Mouse (Mus musculus): ENCODE data around the gene Pcdh18. TPM values are rescaled to one million over a fixed set of nuclear protein-coding genes. Genes with fewer than 3 reads are reported as not detected.

Pcdh18 gene
- 56.8 and 59.1 TPM in 2 replicates for polyA plus RNA-seq (2015; fragmentation: Nextera tagmentation; extraction: Ambion mirVana)

GRCm38 (mm10) chr3:49756870-49757625 is at the start of gene Pcdh18:
Gene Pcdh18 (minus strand): TSS chr3:49757325.
- H3K27ac ChIP-seq = peak within 1 kb of the TSS; percentile 99
- WGBS = under 1% methylated on average over 43 of the region's 43 CpGs
- peak within 1 kb of the TSS; percentile 76 for H3K9ac ChIP-seq
- peak within 1 kb of the TSS; percentile 59 for H3K4me2 ChIP-seq
- peaks cover 29% of the 10 kb centered on the region; the same call in 1 of the 2 replicates for H3K4me1 ChIP-seq
- no peaks in the 10 kb centered on the region for H3K9me3 ChIP-seq
- ATAC-seq (ENCODE audit: borderline replicate concordance, extremely low read depth, low FRiP score, low TSS enrichment) = peak; percentile 92
- H3K36me3 ChIP-seq = peaks cover 5% of the 10 kb centered on the region; the same call in 1 of the 2 replicates
- peak within 1 kb of the TSS; percentile 70 for H3K4me3 ChIP-seq
- H3K27me3 ChIP-seq = no peaks in the 10 kb centered on the region

- no peak for ATAC-seq (ENCODE audit: borderline replicate concordance, extremely low read depth, low FRiP score, low TSS enrichment)
- H3K4me3 ChIP-seq = no peak overlapping the region
- H3K4me1 ChIP-seq = peaks cover 14% of the 10 kb centered on the region; the same call in 1 of the 2 replicates
- no peaks in the 10 kb centered on the region for H3K27me3 ChIP-seq
- H3K9me3 ChIP-seq = no peaks in the 10 kb centered on the region
- H3K27ac ChIP-seq = no peak overlapping the region
- H3K4me2 ChIP-seq = no peak overlapping the region
- H3K36me3 ChIP-seq = no peaks in the 10 kb centered on the region
- 25% methylated on average over 2 of the region's 2 CpGs for WGBS
- H3K9ac ChIP-seq = no peak overlapping the region
These were observed 49.7 kb upstream of the Pcdh18 start for GRCm38 (mm10) chr3:49806823-49807222.

GRCm38 (mm10) chr3:49805511-49805910 is 48.4 kb upstream of the Pcdh18 start:
- Histone ChIP-seq H3K9ac (no peak overlapping the region), H3K4me2 (no peak overlapping the region), H3K4me1 (peaks cover 14% of the 10 kb centered on the region; the same call in 1 of the 2 replicates), H3K36me3 (no peaks in the 10 kb centered on the region), H3K4me3 (no peak overlapping the region), H3K9me3 (no peaks in the 10 kb centered on the region), H3K27ac (no peak overlapping the region), H3K27me3 (no peaks in the 10 kb centered on the region)
- WGBS = 96% methylated on average over 1 of the region's 1 CpGs
- ATAC-seq (ENCODE audit: borderline replicate concordance, extremely low read depth, low FRiP score, low TSS enrichment) = no peak

GRCm38 (mm10) chr3:49788296-49788695 is 31.2 kb upstream of the Pcdh18 start:
- Histone ChIP-seq H3K9me3 (no peaks in the 10 kb centered on the region), H3K27me3 (no peaks in the 10 kb centered on the region), H3K4me2 (no peak overlapping the region), H3K9ac (no peak overlapping the region), H3K4me3 (no peak overlapping the region), H3K4me1 (no peaks in the 10 kb centered on the region), H3K27ac (no peak overlapping the region), H3K36me3 (no peaks in the 10 kb centered on the region)
- ATAC-seq (ENCODE audit: borderline replicate concordance, extremely low read depth, low FRiP score, low TSS enrichment) = no peak
- WGBS = 41% methylated on average over 2 of the region's 2 CpGs

- H3K36me3 ChIP-seq = no peaks in the 10 kb centered on the region
- H3K27ac ChIP-seq = no peak overlapping the region
- H3K9ac ChIP-seq = no peak overlapping the region
- WGBS = 83% methylated on average over 4 of the region's 4 CpGs
- no peaks in the 10 kb centered on the region for H3K4me1 ChIP-seq
- no peak overlapping the region for H3K4me3 ChIP-seq
- no peaks in the 10 kb centered on the region for H3K9me3 ChIP-seq
- H3K4me2 ChIP-seq = no peak overlapping the region
- no peaks in the 10 kb centered on the region for H3K27me3 ChIP-seq
- no peak for ATAC-seq (ENCODE audit: borderline replicate concordance, extremely low read depth, low FRiP score, low TSS enrichment)
These were observed 30.6 kb upstream of the Pcdh18 start for GRCm38 (mm10) chr3:49787719-49788118.

- Histone ChIP-seq H3K27ac (no peak overlapping the region), H3K4me3 (no peak overlapping the region), H3K4me2 (no peak overlapping the region), H3K9me3 (no peaks in the 10 kb centered on the region), H3K4me1 (no peaks in the 10 kb centered on the region), H3K36me3 (no peaks in the 10 kb centered on the region), H3K9ac (no peak overlapping the region), H3K27me3 (no peaks in the 10 kb centered on the region)
- WGBS = 42% methylated on average over 3 of the region's 3 CpGs
- ATAC-seq (ENCODE audit: borderline replicate concordance, extremely low read depth, low FRiP score, low TSS enrichment) = no peak
These were observed 12.0 kb upstream of the Pcdh18 start for GRCm38 (mm10) chr3:49768992-49769738.

GRCm38 (mm10) chr3:49762711-49763110 is 5.6 kb upstream of the Pcdh18 start:
- WGBS = 74% methylated on average over 5 of the region's 5 CpGs
- H3K9ac ChIP-seq = no peak overlapping the region
- H3K27me3 ChIP-seq = no peaks in the 10 kb centered on the region
- H3K4me1 ChIP-seq = 0 out of 2 replicates have a peak, but pooled peaks cover 7% of the 10 kb centered on the region
- no peak overlapping the region for H3K27ac ChIP-seq
- ATAC-seq (ENCODE audit: borderline replicate concordance, extremely low read depth, low FRiP score, low TSS enrichment) = no peak
- H3K4me2 ChIP-seq = no peak overlapping the region
- H3K36me3 ChIP-seq = no peaks in the 10 kb centered on the region
- H3K9me3 ChIP-seq = no peaks in the 10 kb centered on the region
- no peak overlapping the region for H3K4me3 ChIP-seq

- H3K4me3 ChIP-seq = no peak overlapping the region
- H3K27me3 ChIP-seq = no peaks in the 10 kb centered on the region
- no peaks in the 10 kb centered on the region for H3K36me3 ChIP-seq
- 0 out of 2 replicates have a peak, but pooled peaks cover 7% of the 10 kb centered on the region for H3K4me1 ChIP-seq
- ATAC-seq (ENCODE audit: borderline replicate concordance, extremely low read depth, low FRiP score, low TSS enrichment) = no peak
- no peak overlapping the region for H3K4me2 ChIP-seq
- H3K27ac ChIP-seq = no peak overlapping the region
- no peak overlapping the region for H3K9ac ChIP-seq
- no peaks in the 10 kb centered on the region for H3K9me3 ChIP-seq
These were observed 4.8 kb upstream of the Pcdh18 start for GRCm38 (mm10) chr3:49761971-49762370.

GRCm38 (mm10) chr3:49757626-49758019 is 498 bp upstream of the Pcdh18 start:
- Histone ChIP-seq H3K4me2 (peak overlapping the region; percentile 59), H3K9ac (peak overlapping the region; percentile 76), H3K27ac (peak overlapping the region; percentile 99), H3K9me3 (no peaks in the 10 kb centered on the region), H3K4me1 (peaks cover 26% of the 10 kb centered on the region; the same call in 1 of the 2 replicates), H3K4me3 (peak overlapping the region; percentile 70), H3K36me3 (peaks cover under 1% of the 10 kb centered on the region; the same call in 1 of the 2 replicates), H3K27me3 (no peaks in the 10 kb centered on the region)
- 0% methylated on average over 6 of the region's 6 CpGs for WGBS
- no peak for ATAC-seq (ENCODE audit: borderline replicate concordance, extremely low read depth, low FRiP score, low TSS enrichment)

- Histone ChIP-seq H3K9ac (peak overlapping the region; percentile 76), H3K4me2 (peak overlapping the region; percentile 59), H3K27ac (peak overlapping the region; percentile 99), H3K36me3 (peaks cover 13% of the 10 kb centered on the region; the same call in 1 of the 2 replicates), H3K4me1 (peaks cover 29% of the 10 kb centered on the region; the same call in 1 of the 2 replicates), H3K9me3 (no peaks in the 10 kb centered on the region), H3K4me3 (peak overlapping the region; percentile 70), H3K27me3 (no peaks in the 10 kb centered on the region)
- 2% methylated on average over 36 of the region's 36 CpGs for WGBS
- ATAC-seq (ENCODE audit: borderline replicate concordance, extremely low read depth, low FRiP score, low TSS enrichment) = no peak
These were observed 909 bp downstream of the Pcdh18 start for GRCm38 (mm10) chr3:49755986-49756845.

GRCm38 (mm10) chr3:49752766-49753165 is 4.4 kb downstream of the Pcdh18 start:
- ATAC-seq (ENCODE audit: borderline replicate concordance, extremely low read depth, low FRiP score, low TSS enrichment) = no peak
- Histone ChIP-seq H3K9ac (0 out of 2 replicates have a peak overlapping the region, but pooled peaks have one; percentile 5), H3K4me2 (peak overlapping the region; percentile 59), H3K4me3 (peak overlapping the region; percentile 70), H3K4me1 (peaks cover 26% of the 10 kb centered on the region; the same call in 1 of the 2 replicates), H3K27ac (no peak overlapping the region), H3K9me3 (no peaks in the 10 kb centered on the region), H3K36me3 (peaks cover 37% of the 10 kb centered on the region), H3K27me3 (no peaks in the 10 kb centered on the region)
- 53% methylated on average over 4 of the region's 4 CpGs for WGBS

Data from lung, embryonic 15.5 days (tissue).